Mouse (Mus musculus) lung, postnatal 25 days (tissue): ENCODE measurements around the gene Ccdc191.

Experiments
- DNase-seq: peaks from one replicate; pipeline ENCODE4 v3.0.0; 2022; ENCODE audit warnings: low spot score

Ccdc191 gene

GRCm38 (mm10) chr16:43986299-43986698 lies 96.7 kb downstream of the Ccdc191 start:
- no peak for DNase-seq

GRCm38 (mm10) chr16:43994623-43995022 lies 105.0 kb downstream of the Ccdc191 start:
- no peak for DNase-seq

- DNase-seq, result no peak
These were observed 109.5 kb downstream of the Ccdc191 start for GRCm38 (mm10) chr16:43999111-43999510.

- no peak for DNase-seq
These were observed 109.9 kb downstream of the Ccdc191 start for GRCm38 (mm10) chr16:43999541-43999940.

- DNase-seq, result no peak
These were observed 112.5 kb downstream of the Ccdc191 start for GRCm38 (mm10) chr16:44002086-44002485.

GRCm38 (mm10) chr16:44011010-44011409 lies 121.4 kb downstream of the Ccdc191 start:
- DNase-seq, result no peak
